Mouse (Mus musculus): Measurements from ENCODE around the gene Lemd2.

Gene Lemd2

GRCm38 (mm10) chr17:27154881-27155280 is 49.4 kb downstream of the Lemd2 start:
- no peak for DNase-seq

GRCm38 (mm10) chr17:27154256-27154655 is 50.0 kb downstream of the Lemd2 start:
- peak; percentile 67 for DNase-seq

DNA sequence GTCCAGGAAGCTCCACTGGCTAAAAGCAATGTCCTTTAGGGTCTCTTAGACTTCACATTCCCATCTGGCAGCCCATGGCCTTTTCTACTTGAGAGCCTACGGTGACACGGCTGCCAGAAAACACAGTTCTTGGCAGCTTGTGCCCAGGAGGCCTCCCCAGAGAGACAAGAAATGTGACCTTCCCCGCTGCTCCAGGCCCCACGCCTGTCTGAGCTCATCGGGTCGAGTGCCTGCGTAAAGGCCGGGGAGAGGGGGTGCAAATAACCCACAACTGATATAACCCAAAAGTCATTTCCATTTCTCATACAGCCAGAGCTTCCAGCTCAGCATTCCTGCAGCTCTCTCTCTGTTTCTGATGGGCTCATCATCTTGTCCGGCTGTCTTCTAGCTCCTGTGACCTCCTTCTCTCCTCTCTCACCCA is 50.5 kb downstream of the Lemd2 start:
- DNase-seq, result peak; percentile 38 to 45

- DNase-seq, result no peak
These were observed 51.1 kb downstream of the Lemd2 start for GRCm38 (mm10) chr17:27152976-27153723.

GRCm38 (mm10) chr17:27151411-27151810 is 52.9 kb downstream of the Lemd2 start:
- peak in 1 of 2 experiments; percentile 70 for DNase-seq

DNA sequence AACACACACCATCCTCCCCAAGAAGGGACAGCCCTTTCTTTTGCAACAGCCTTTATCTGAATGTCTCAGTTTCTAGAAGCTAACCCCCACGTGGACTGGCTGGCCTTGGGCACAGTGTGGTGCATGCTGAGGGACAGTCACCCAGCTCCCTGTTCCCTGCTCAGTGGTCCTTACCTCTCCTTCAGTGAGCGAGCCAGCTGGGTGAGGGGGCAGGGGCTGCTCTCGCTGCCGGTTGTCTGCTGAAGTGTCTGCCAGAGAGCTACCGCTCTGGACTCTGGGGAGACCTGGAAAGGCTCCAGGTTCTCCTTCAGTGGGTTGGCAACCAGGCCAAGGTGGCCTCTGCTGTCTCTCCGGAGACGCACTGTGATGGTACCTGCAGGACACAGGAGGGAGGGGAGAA is 53.4 kb downstream of the Lemd2 start:
- DNase-seq, result peak in 1 of 2 experiments; percentile 38

GRCm38 (mm10) chr17:27146323-27146923 is 57.8 kb downstream of the Lemd2 start:
- no peak for DNase-seq

GRCm38 (mm10) chr17:27144152-27144551 is 60.1 kb downstream of the Lemd2 start:
- no peak for DNase-seq

GRCm38 (mm10) chr17:27141971-27142450 is 62.3 kb downstream of the Lemd2 start:
- no peak for DNase-seq

DNA sequence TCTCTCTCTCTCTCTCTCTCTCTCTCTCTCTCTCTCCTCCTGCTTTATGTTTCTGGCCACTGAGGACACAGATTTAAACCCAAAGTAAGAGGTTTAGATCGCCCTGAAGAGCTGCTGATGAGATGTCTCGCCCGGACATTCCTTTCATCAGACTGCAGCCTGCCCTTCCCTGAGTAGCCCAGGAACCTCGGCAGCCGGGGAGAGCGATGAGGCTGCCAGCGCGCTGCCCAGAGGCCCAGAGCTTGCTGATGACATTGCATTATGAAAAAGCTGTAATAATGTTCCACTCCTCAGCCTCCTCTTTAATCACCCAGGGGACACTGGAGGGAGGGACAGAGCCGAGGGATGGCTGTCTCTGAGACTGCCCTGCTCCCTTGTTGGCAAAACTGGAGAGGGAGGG is 64.0 kb downstream of the Lemd2 start:
- no peak for DNase-seq

Measured in cerebellum, postnatal 14 days (tissue).